Mouse (Mus musculus) heart, embryonic 11.5 days (tissue): ENCODE measurements at regions not wholly inside any gene's neighbourhood (a gene's known extent, or its start where the extent isn't known, plus 50 kb on each side); places are given as distances from the start of the nearest gene placed in this dataset.
A peak's percentile ranks its signal among the peaks of the same experiment; 100 is the strongest.
"Not testable (repeated sequence)": the region's sequence is repeated elsewhere in the genome, so short reads cannot be mapped to it uniquely, and the experiment has no call there.

ENCODE experiments used
- ATAC-seq: fragments of 200-750 bp; cut with Nextera tagmentation; replicated peaks from 2 replicates; pipeline ENCODE4 v1.8.0; 2017; ENCODE audit warnings: moderate library complexity; ENCODE audit not compliant: insufficient number of reproducible peaks, low FRiP score, low TSS enrichment
- H3K27ac ChIP-seq: fragments of 300-500 bp; sonication (generic); 2 replicates; pipeline ENCODE4 v1.5.1; 2014; ENCODE audit warnings: mild to moderate bottlenecking, low read depth, low read length
- H3K27me3 ChIP-seq: fragments of 300-500 bp; sonication (generic); 2 replicates; pipeline ENCODE4 v1.6.1; 2014; ENCODE audit warnings: mild to moderate bottlenecking, low read length, mixed read lengths; ENCODE audit not compliant: control insufficient read depth, insufficient read depth
- H3K36me3 ChIP-seq: fragments of 300-500 bp; sonication (generic); 2 replicates; pipeline ENCODE4 v1.6.1; 2014; ENCODE audit warnings: mild to moderate bottlenecking, low read length, moderate library complexity, mixed read lengths; ENCODE audit not compliant: control insufficient read depth, insufficient read depth
- H3K4me1 ChIP-seq: fragments of 300-500 bp; sonication (generic); 2 replicates; pipeline ENCODE4 v1.6.1; 2014; ENCODE audit warnings: low read length; ENCODE audit not compliant: control insufficient read depth, insufficient read depth
- H3K4me2 ChIP-seq: fragments of 300-500 bp; sonication (generic); 2 replicates; pipeline ENCODE4 v1.6.1; 2014; ENCODE audit warnings: mild to moderate bottlenecking, moderate library complexity
- H3K4me3 ChIP-seq: fragments of 300-500 bp; sonication (generic); 2 replicates; pipeline ENCODE4 v1.5.1; 2014; ENCODE audit warnings: low read depth, low read length
- H3K9ac ChIP-seq: fragments of 300-500 bp; sonication (generic); 2 replicates; pipeline ENCODE4 v1.6.1; 2014; ENCODE audit warnings: mild to moderate bottlenecking, low read depth, low read length, moderate library complexity
- H3K9me3 ChIP-seq: fragments of 300-500 bp; sonication (generic); replicated peaks from 2 replicates; pipeline ENCODE4 v1.6.1; 2016; ENCODE audit warnings: low read length; ENCODE audit not compliant: control insufficient read depth
- whole genome bisulfite sequencing: fragments of 180-500 bp; shearing (Covaris S2); extraction: QIAGEN DNeasy Blood & Tissue Kit; methylation state at CpG from one replicate; pipeline ENCODE4 v1.1.7; 2014; ENCODE audit not compliant: insufficient replicate concordance; 5-methylcytosine and 5-hydroxymethylcytosine counted together

DNA sequence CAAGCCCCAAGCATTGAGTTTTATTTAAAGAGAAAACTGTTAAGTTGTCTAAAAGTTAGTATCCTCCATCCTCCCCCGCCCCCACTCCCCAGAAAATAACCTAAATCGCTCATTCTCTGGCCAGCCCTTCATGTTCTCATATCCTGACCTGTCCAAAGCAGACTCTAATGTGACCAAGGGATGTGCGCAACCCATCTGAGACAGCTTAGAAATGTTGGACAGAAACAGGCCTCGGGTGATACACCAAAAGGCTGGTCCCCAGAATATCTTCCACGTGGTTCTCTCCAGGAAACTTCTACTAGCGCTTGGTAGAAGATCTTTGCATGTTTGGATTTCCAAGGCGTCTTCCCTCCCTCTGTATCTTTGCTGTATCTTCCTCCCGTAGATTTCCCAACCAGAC lies 482.8 kb downstream of the Tns1 start:
- Histone ChIP-seq H3K4me3 (no peak overlapping the region), H3K27me3 (no peaks in the 10 kb centered on the region), H3K9ac (no peak overlapping the region), H3K9me3 (no peaks in the 10 kb centered on the region), H3K4me2 (no peak overlapping the region), H3K4me1 (peaks cover 3% of the 10 kb centered on the region; the same call in 1 of the 2 replicates), H3K27ac (no peak overlapping the region), H3K36me3 (no peaks in the 10 kb centered on the region)
- 80% methylated on average over 8 of the region's 8 CpGs for WGBS
- ATAC-seq: no peak

DNA sequence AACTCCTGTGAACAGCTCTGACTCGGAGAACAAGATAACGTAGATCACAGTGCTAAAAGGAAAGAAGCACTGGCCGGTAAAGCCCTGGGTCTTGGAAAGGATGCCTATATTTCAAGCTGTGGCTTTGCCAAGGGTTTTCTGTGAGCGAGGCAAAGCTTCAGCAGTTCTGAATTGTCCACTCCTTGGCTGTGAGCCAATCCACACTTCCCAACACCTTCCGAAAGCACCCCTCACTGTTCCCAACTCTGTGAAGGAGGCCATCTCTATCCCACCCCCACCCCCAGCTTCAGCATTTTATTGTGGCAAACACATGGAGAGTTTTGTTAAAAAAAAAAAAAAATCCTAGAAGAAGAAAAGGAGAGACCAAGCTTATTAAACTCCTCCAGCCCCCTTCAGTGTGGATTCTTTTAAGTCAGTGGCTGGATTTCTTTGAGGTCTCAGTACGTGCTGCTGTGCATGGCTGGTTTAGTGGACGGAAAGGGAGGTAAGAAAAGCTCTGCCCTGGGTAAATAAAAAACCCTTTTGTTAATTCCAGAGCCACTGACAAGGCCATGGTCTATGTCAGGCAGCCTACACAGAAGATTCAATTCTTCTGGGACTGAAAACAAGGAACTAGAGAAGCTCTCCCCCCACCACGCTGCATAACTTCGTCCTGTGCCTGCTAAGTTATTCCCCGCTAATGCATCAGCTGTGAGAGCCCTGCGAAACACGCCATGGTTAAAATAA lies 483.4 kb downstream of the Tns1 start:
- H3K27ac ChIP-seq: 0 out of 2 replicates have a peak overlapping the region, but pooled peaks have one; percentile 3

DNA sequence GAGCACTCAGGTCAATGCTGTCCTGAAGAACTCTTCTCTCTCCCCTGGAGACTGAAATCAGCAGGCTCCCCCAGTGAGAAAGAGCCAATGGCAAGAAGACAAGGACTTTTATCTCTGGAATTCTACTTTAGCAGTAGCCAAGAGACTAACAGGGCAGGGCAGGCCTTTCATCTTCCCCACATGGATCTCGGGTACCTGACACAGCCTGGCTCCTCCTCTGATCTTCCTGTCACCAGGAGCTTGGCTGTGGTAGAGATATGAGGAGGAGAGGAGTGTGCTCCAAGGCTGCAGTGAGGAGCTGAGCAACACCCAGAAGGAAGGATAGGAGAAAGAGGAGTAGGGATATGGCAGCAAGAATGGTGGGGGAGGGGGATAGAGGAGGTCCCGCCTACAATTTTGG lies 488.5 kb downstream of the Tns1 start:
- H3K36me3 ChIP-seq: no peaks in the 10 kb centered on the region
- H3K27ac ChIP-seq: no peak overlapping the region
- 29% methylated on average over 2 of the region's 2 CpGs for WGBS
- H3K4me2 ChIP-seq: no peak overlapping the region
- H3K9me3 ChIP-seq: no peaks in the 10 kb centered on the region
- no peaks in the 10 kb centered on the region for H3K27me3 ChIP-seq
- H3K9ac ChIP-seq: no peak overlapping the region
- no peak for ATAC-seq
- H3K4me1 ChIP-seq: peaks cover 7% of the 10 kb centered on the region; the same call in 1 of the 2 replicates
- H3K4me3 ChIP-seq: no peak overlapping the region

More for the DNA sequence above, 483.4 kb downstream of the Tns1 start:
- no peak overlapping the region for H3K9ac ChIP-seq
- H3K9me3 ChIP-seq: no peaks in the 10 kb centered on the region
- H3K36me3 ChIP-seq: no peaks in the 10 kb centered on the region
- no peaks in the 10 kb centered on the region for H3K27me3 ChIP-seq
- WGBS: 40% methylated on average over 12 of the region's 12 CpGs
- H3K4me3 ChIP-seq: no peak overlapping the region
- ATAC-seq: no peak
- H3K4me2 ChIP-seq: peak overlapping the region; percentile 36
- peaks cover 3% of the 10 kb centered on the region; the same call in 1 of the 2 replicates for H3K4me1 ChIP-seq

DNA sequence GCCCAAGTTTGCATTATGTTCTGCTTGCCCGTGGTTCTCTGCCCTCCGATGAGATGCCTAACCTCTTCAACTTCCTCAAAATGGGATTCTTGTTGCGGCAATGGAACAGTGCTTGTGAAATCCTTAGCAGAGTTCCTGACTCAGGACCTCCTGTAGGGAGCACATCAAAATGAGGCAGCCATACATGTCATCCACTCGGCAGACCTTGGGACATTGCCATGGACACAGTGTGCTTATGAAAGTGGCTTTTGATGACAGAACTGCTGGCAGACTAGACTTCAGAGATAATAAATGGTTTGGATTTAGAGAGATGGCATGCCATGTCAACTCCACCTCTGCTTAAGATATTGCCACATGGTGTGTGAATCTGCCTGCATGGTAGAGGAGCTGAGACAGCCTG lies 489.4 kb downstream of the Tns1 start:
- no peak for ATAC-seq

DNA sequence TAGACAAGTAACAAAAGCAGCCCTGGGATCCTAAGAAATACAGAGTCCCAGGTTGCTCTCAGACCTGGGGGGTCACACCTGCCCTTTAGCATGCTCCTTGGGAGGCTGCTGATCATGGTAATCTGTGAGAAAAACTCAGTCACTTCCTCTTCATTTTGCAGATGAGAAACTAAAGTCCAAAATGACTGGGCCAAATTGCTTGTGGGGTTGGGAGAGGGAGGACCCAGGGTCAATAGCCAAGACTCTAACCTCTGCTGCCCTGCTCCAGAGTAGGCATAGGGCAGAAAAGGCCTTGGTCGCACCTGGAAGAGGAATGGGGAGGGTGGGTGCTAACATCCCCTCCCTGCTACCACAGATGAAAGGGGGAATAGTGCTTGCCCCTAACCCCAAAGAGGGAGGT lies 491.2 kb downstream of the Tns1 start:
- H3K27me3 ChIP-seq: no peaks in the 10 kb centered on the region
- no peak overlapping the region for H3K4me2 ChIP-seq
- H3K9ac ChIP-seq: no peak overlapping the region
- H3K9me3 ChIP-seq: no peaks in the 10 kb centered on the region
- 60% methylated on average over 1 of the region's 1 CpGs for WGBS
- H3K4me3 ChIP-seq: no peak overlapping the region
- H3K27ac ChIP-seq: no peak overlapping the region
- no peaks in the 10 kb centered on the region for H3K36me3 ChIP-seq
- H3K4me1 ChIP-seq: peaks cover 7% of the 10 kb centered on the region; the same call in 1 of the 2 replicates
- ATAC-seq: no peak

More for the DNA sequence above, 489.4 kb downstream of the Tns1 start:
- Histone ChIP-seq H3K27me3 (no peaks in the 10 kb centered on the region), H3K4me1 (peaks cover 7% of the 10 kb centered on the region; the same call in 1 of the 2 replicates), H3K9ac (no peak overlapping the region), H3K4me3 (no peak overlapping the region), H3K4me2 (no peak overlapping the region), H3K27ac (no peak overlapping the region), H3K36me3 (no peaks in the 10 kb centered on the region), H3K9me3 (no peaks in the 10 kb centered on the region)
- WGBS: 84% methylated on average over 4 of the region's 4 CpGs

DNA sequence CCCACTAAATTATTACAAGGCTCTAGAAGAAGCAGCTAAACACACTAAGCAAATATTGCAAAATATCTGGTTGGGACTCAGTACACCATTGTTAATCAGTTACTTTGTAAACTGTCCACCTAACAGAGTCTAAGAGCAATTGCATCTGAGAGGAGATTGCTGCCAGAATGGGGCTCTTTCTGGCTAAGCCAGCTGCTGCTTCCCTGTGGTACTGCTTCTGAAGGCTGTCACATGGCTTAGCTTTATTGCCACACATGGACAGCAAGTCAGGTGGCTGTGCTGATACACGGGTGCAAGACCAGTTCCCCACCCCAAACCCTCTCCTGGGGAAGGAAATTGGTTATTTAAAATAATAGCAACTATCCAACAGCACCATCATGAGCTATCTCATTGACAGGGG lies 493.9 kb downstream of the Tns1 start:
- 29% methylated on average over 1 of the region's 1 CpGs for WGBS
- Histone ChIP-seq H3K27ac (no peak overlapping the region), H3K36me3 (no peaks in the 10 kb centered on the region), H3K4me1 (peaks cover 4% of the 10 kb centered on the region; the same call in 1 of the 2 replicates), H3K9ac (no peak overlapping the region), H3K27me3 (no peaks in the 10 kb centered on the region), H3K9me3 (no peaks in the 10 kb centered on the region), H3K4me3 (no peak overlapping the region), H3K4me2 (no peak overlapping the region)
- ATAC-seq: no peak

DNA sequence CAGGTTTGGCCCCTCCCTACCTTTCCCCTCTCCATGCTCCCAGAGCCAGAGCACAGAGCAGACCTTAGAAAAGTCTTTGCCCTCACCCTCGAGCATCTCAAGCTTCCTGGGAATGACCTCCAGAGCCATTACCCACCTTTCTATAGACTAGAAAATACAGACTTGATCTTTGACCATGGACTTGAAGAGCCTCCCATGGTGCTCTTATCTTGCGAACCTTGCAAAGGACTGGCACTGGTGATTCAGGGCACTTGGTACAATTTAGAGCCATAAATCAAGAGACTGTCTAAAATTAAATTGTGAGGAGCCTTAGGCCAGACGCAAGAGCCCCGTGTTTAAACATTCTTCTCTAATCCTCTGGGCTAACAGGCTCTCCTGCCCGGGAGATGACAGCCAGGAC lies 498.9 kb downstream of the Tns1 start:
- H3K9ac ChIP-seq: no peak overlapping the region
- WGBS: 63% methylated on average over 5 of the region's 5 CpGs
- ATAC-seq: no peak
- no peaks in the 10 kb centered on the region for H3K9me3 ChIP-seq
- no peak overlapping the region for H3K4me3 ChIP-seq
- H3K27ac ChIP-seq: no peak overlapping the region
- H3K4me1 ChIP-seq: no peaks in the 10 kb centered on the region
- no peak overlapping the region for H3K4me2 ChIP-seq
- H3K36me3 ChIP-seq: no peaks in the 10 kb centered on the region; the same call in 1 of the 2 replicates
- no peaks in the 10 kb centered on the region for H3K27me3 ChIP-seq

DNA sequence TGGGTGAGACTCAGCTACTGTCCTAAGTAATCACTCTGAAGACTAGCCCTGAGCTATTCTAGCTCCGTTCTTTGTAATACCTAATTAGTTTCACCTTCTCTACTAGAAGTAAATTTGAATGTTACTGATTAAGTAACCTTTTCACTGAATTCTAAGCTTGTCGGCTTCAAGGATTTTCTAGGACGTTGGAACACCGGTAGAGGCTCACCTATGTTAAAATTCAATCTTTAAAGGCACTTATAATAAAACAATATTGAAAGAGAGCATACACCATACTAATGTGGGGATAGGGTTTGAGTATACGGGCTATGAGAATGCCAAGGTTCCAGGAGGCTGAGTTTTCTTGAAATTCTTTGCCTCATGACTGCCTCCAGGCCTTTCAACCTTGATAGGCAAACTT lies 503.1 kb downstream of the Tns1 start:
- H3K27ac ChIP-seq, ATAC-seq, H3K4me2 ChIP-seq, H3K9me3 ChIP-seq, H3K9ac ChIP-seq, H3K27me3 ChIP-seq, H3K36me3 ChIP-seq, H3K4me1 ChIP-seq, H3K4me3 ChIP-seq: not testable (repeated sequence)
- 85% methylated on average over 5 of the region's 5 CpGs for WGBS
